ENCODE assay signal across 8 mouse cellular contexts in genomic region chr7:19459144-19459870, GRCm38 (mm10). TPM values are rescaled to one million over a fixed set of nuclear protein-coding genes. Genes with fewer than 3 reads are reported as not detected.
DNase-seq lines count a peak whose midpoint lies in the region; ATAC-seq and TF ChIP-seq lines count a peak whose summit lies in the region.

No protein-coding gene starts in this region.

- H3K4me2 ChIP-seq in limb, embryonic 13.5 days (replicated peaks) = peak overlapping the region; percentile 99
- H3K4me2 ChIP-seq in stomach, embryonic 16.5 days (ENCODE audit: low read depth, low read length) = peak overlapping the region; percentile 91

- TF ChIP-seq POLR2A in cerebellum, adult 2 months (IDR thresholded peaks at IDR 0.05; ENCODE audit: borderline replicate concordance, insufficient read depth, low read length) = no peak
- TF ChIP-seq POLR2A in testis, adult 2 months (IDR thresholded peaks at IDR 0.05; ENCODE audit: control insufficient read depth, low read depth, low read length) = no peak

- no peaks in the 10 kb centered on the region for H3K9me3 ChIP-seq in limb, embryonic 13.5 days
- no peaks in the 10 kb centered on the region for H3K9me3 ChIP-seq in stomach, embryonic 16.5 days (replicated peaks; ENCODE audit: control insufficient read depth, low read length)

- no peaks in the 10 kb centered on the region for H3K27me3 ChIP-seq in cerebellum, adult 2 months (ENCODE audit: control insufficient read depth, insufficient read depth, low read length)
- no peaks in the 10 kb centered on the region for H3K27me3 ChIP-seq in testis, adult 2 months (ENCODE audit: control insufficient read depth, insufficient read depth, low read length)
- H3K27me3 ChIP-seq in limb, embryonic 13.5 days = no peaks in the 10 kb centered on the region
- H3K27me3 ChIP-seq in stomach, embryonic 16.5 days (ENCODE audit: control insufficient read depth, insufficient read depth, low read length) = no peaks in the 10 kb centered on the region

- H3K36me3 ChIP-seq in testis, adult 2 months (ENCODE audit: control insufficient read depth, insufficient read depth, low read length) = no peaks in the 10 kb centered on the region
- H3K36me3 ChIP-seq in limb, embryonic 13.5 days = peaks cover 19% of the 10 kb centered on the region
- H3K36me3 ChIP-seq in stomach, embryonic 16.5 days (ENCODE audit: control insufficient read depth, insufficient read depth, low read length) = no peaks in the 10 kb centered on the region

- peak overlapping the region; percentile 44 for H3K27ac ChIP-seq in cerebellum, adult 2 months (ENCODE audit: insufficient read depth, low read length)
- peak overlapping the region; percentile 85 for H3K27ac ChIP-seq in testis, adult 2 months (ENCODE audit: control insufficient read depth, insufficient read depth, low read depth, low read length)
- peak overlapping the region; percentile 63; the same call in 1 of the 2 replicates for H3K27ac ChIP-seq in limb, embryonic 13.5 days
- peak overlapping the region; percentile 60; the same call in 1 of the 2 replicates for H3K27ac ChIP-seq in stomach, embryonic 16.5 days (ENCODE audit: low read length)

- WGBS in cerebellum, adult 2 months = 18% methylated on average over 6 of the region's 6 CpGs
- 21% methylated on average over 6 of the region's 6 CpGs for WGBS in limb, embryonic 13.5 days
- 18% methylated on average over 6 of the region's 6 CpGs for WGBS in stomach, embryonic 16.5 days

- peaks cover 15% of the 10 kb centered on the region for H3K4me1 ChIP-seq in cerebellum, adult 2 months (ENCODE audit: control insufficient read depth, insufficient read depth, low read length)
- H3K4me1 ChIP-seq in testis, adult 2 months (ENCODE audit: control insufficient read depth, insufficient read depth, low read length) = peaks cover 15% of the 10 kb centered on the region
- peaks cover 40% of the 10 kb centered on the region for H3K4me1 ChIP-seq in limb, embryonic 13.5 days
- H3K4me1 ChIP-seq in stomach, embryonic 16.5 days (ENCODE audit: control insufficient read depth, insufficient read depth, low read length) = peaks cover 12% of the 10 kb centered on the region

- no peak for ATAC-seq in limb, embryonic 13.5 days (ENCODE audit: low FRiP score, low read depth)
- no peak for ATAC-seq in stomach, embryonic 16.5 days (ENCODE audit: insufficient read depth, low FRiP score)

- H3K9ac ChIP-seq in limb, embryonic 13.5 days = peak overlapping the region; percentile 90
- H3K9ac ChIP-seq in stomach, embryonic 16.5 days (ENCODE audit: low read length) = peak overlapping the region; percentile 97

- DNase-seq in cerebellum, adult 2 months = no peak
- DNase-seq in cerebellum, postnatal 14 days = no peak
- no peak for DNase-seq in testis, postnatal 14 days (ENCODE audit: low spot score)
- DNase-seq in urinary bladder, adult 18-20 months (ENCODE audit: low spot score in 2 of 2) = no peak
- no peak for DNase-seq in adrenal gland, adult 18-20 months (ENCODE audit: low spot score in 2 of 2)

- H3K4me3 ChIP-seq in cerebellum, adult 2 months (replicated peaks; ENCODE audit: insufficient read depth, low read depth, low read length) = peak overlapping the region; percentile 100
- H3K4me3 ChIP-seq in testis, adult 2 months (ENCODE audit: control insufficient read depth, low read depth, low read length) = peak overlapping the region; percentile 72
- peak overlapping the region; percentile 88 for H3K4me3 ChIP-seq in limb, embryonic 13.5 days
- H3K4me3 ChIP-seq in stomach, embryonic 16.5 days (replicated peaks; ENCODE audit: low read length) = peak overlapping the region; percentile 93

- no peak for TF ChIP-seq CTCF in cerebellum, adult 2 months (IDR thresholded peaks at IDR 0.05; ENCODE audit: borderline replicate concordance, insufficient read depth, low read depth, low read length)
- TF ChIP-seq CTCF in testis, adult 2 months (IDR thresholded peaks at IDR 0.05; ENCODE audit: control insufficient read depth, insufficient read depth, insufficient replicate concordance, low read depth, low read length) = no peak

RNA-seq across cellular contexts. Expression of gene Mark4, which starts 0.7 kb away (rescaled TPM):
- 50.3 and 52.8 TPM in 2 replicates for polyA plus RNA-seq in cerebellum, adult 2 months (2012; rRNA removed)
- polyA plus RNA-seq in testis, adult 2 months (2012; rRNA removed) = 13.2 and 14.1 TPM in 2 replicates
- polyA plus RNA-seq in limb, embryonic 13.5 days (2015; fragmentation: Nextera tagmentation; extraction: Ambion mirVana) = 9.8 and 10.3 TPM in 2 replicates
- 4.3 and 5.9 TPM in 2 replicates for polyA plus RNA-seq in stomach, embryonic 16.5 days (2015; fragmentation: Nextera tagmentation; extraction: Ambion mirVana)
- total RNA-seq in adrenal gland, adult 18-20 months (2021) = 10 to 100 TPM; 35.9 to 54.0 TPM

RNA-seq across cellular contexts. Expression of gene Exoc3l2, which starts 3.8 kb away (rescaled TPM):
- 0.21 and 0.57 TPM in 2 replicates for polyA plus RNA-seq in cerebellum, adult 2 months (2012; rRNA removed)
- polyA plus RNA-seq in testis, adult 2 months (2012; rRNA removed) = 26.1 and 27.2 TPM in 2 replicates
- 1.1 and 1.3 TPM in 2 replicates for polyA plus RNA-seq in limb, embryonic 13.5 days (2015; fragmentation: Nextera tagmentation; extraction: Ambion mirVana)
- polyA plus RNA-seq in stomach, embryonic 16.5 days (2015; fragmentation: Nextera tagmentation; extraction: Ambion mirVana) = 0.71 and 0.85 TPM in 2 replicates
- 10 to 100 TPM; 31.7 to 36.8 TPM for total RNA-seq in adrenal gland, adult 18-20 months (2021)

RNA-seq across cellular contexts. Expression of gene Bloc1s3, which starts 48.9 kb away (rescaled TPM):
- polyA plus RNA-seq in cerebellum, adult 2 months (2012; rRNA removed) = 8.6 and 9.2 TPM in 2 replicates
- polyA plus RNA-seq in testis, adult 2 months (2012; rRNA removed) = 3.0 and 3.7 TPM in 2 replicates
- polyA plus RNA-seq in limb, embryonic 13.5 days (2015; fragmentation: Nextera tagmentation; extraction: Ambion mirVana) = 2.5 TPM in 2 replicates
- polyA plus RNA-seq in stomach, embryonic 16.5 days (2015; fragmentation: Nextera tagmentation; extraction: Ambion mirVana) = 1.4 and 1.5 TPM in 2 replicates
- 10 to 100 TPM in 1 of 2 experiments, 1 to 10 TPM in 1; 8.4 to 10.0 TPM for total RNA-seq in adrenal gland, adult 18-20 months (2021)

RNA-seq across cellular contexts. Expression of gene Trappc6a, which starts 48.9 kb away (rescaled TPM):
- polyA plus RNA-seq in cerebellum, adult 2 months (2012; rRNA removed) = 23.0 and 26.2 TPM in 2 replicates
- 61.1 and 62.1 TPM in 2 replicates for polyA plus RNA-seq in testis, adult 2 months (2012; rRNA removed)
- 67.5 and 67.8 TPM in 2 replicates for polyA plus RNA-seq in limb, embryonic 13.5 days (2015; fragmentation: Nextera tagmentation; extraction: Ambion mirVana)
- polyA plus RNA-seq in stomach, embryonic 16.5 days (2015; fragmentation: Nextera tagmentation; extraction: Ambion mirVana) = 101 and 102 TPM in 2 replicates
- total RNA-seq in adrenal gland, adult 18-20 months (2021) = 10 to 100 TPM; 70.0 to 92.4 TPM

RNA-seq across cellular contexts. Expression of gene Ckm, which starts 54.7 kb away (rescaled TPM):
- polyA plus RNA-seq in cerebellum, adult 2 months (2012; rRNA removed) = 0.08 and 0.11 TPM in 2 replicates
- polyA plus RNA-seq in testis, adult 2 months (2012; rRNA removed) = 2.4 and 8.7 TPM in 2 replicates
- 3.2 and 4.7 TPM in 2 replicates for polyA plus RNA-seq in limb, embryonic 13.5 days (2015; fragmentation: Nextera tagmentation; extraction: Ambion mirVana)
- polyA plus RNA-seq in stomach, embryonic 16.5 days (2015; fragmentation: Nextera tagmentation; extraction: Ambion mirVana) = 50.9 and 378 TPM in 2 replicates
- 10 to 100 TPM in 1 of 2 experiments, not detected in 1; 14.7 TPM for total RNA-seq in adrenal gland, adult 18-20 months (2021)

Comparison
In these comparisons a context has a peak if more than half of its experiments do, and no peak if none do; other contexts are left out.
1. RNA of gene Exoc3l2, which starts 3.8 kb away (polyA plus RNA-seq): 26.1 to 27.2 TPM in testis, adult 2 months; 1.1 to 1.3 TPM in limb, embryonic 13.5 days, 0.71 to 0.85 TPM in stomach, embryonic 16.5 days and 0.21 to 0.57 TPM in cerebellum, adult 2 months; every median in the first group is over 10 times any median in the second.
2. Peak in every context shown above with its lines, with median percentiles within 50 percentile points of each other: H3K27ac ChIP-seq and H3K4me3 ChIP-seq.